Mouse (Mus musculus) CD8-positive naive resting alpha-beta T cell, adult 2 months (primary cell): ENCODE measurements around the gene D17H6S53E.

Experiments used
- DNase-seq, 2 experiments: peaks; one replicate each; pipeline ENCODE4 v3.0.0; 2022; ENCODE audit warnings: low read depth in 2 of 2, low spot score in 2 of 2

The D17H6S53E gene

GRCm38 (mm10) chr17:35126206-35126611 is at the start of gene D17H6S53E:
Gene D17H6S53E, plus strand, starts transcription at chr17:35126373.
- peak; percentile 63 to 66 for DNase-seq

GRCm38 (mm10) chr17:35076507-35077176 is 49.5 kb upstream of the D17H6S53E start, which contains the start of gene Ly6g6e:
Gene Ly6g6e, plus strand, starts transcription at chr17:35076902.
- no peak for DNase-seq

GRCm38 (mm10) chr17:35077285-35077684 is 48.9 kb upstream of the D17H6S53E start:
- DNase-seq: no peak

- no peak for DNase-seq
Observed at GRCm38 (mm10) chr17:35077786-35078233, 48.4 kb upstream of the D17H6S53E start, which contains the start of gene Ly6g6d. Gene Ly6g6d, minus strand, starts transcription at chr17:35078065.

- no peak for DNase-seq
Observed at GRCm38 (mm10) chr17:35079778-35080177, 46.4 kb upstream of the D17H6S53E start.

GRCm38 (mm10) chr17:35080248-35080647 is 45.9 kb upstream of the D17H6S53E start:
- DNase-seq: no peak

GRCm38 (mm10) chr17:35080710-35081109 is 45.5 kb upstream of the D17H6S53E start:
- no peak for DNase-seq

- DNase-seq: no peak
Observed at GRCm38 (mm10) chr17:35082841-35083576, 43.2 kb upstream of the D17H6S53E start.

- DNase-seq: no peak
Observed at GRCm38 (mm10) chr17:35083929-35084497, 42.2 kb upstream of the D17H6S53E start.

GRCm38 (mm10) chr17:35085208-35085865 is 40.8 kb upstream of the D17H6S53E start, which contains the start of gene Ly6g6f:
Gene Ly6g6f, minus strand, starts transcription at chr17:35085610.
- DNase-seq: no peak

GRCm38 (mm10) chr17:35088151-35088550 is 38.0 kb upstream of the D17H6S53E start:
- DNase-seq: peak in 1 of 2 experiments; percentile 21

- peak; percentile 85 to 92 for DNase-seq
Observed at GRCm38 (mm10) chr17:35088825-35089644, 37.1 kb upstream of the D17H6S53E start, which contains the start of gene Abhd16a. Gene Abhd16a, plus strand, starts transcription at chr17:35089263.

GRCm38 (mm10) chr17:35090166-35090932 is 35.8 kb upstream of the D17H6S53E start:
- DNase-seq: no peak

GRCm38 (mm10) chr17:35092403-35093198 is 33.6 kb upstream of the D17H6S53E start:
- DNase-seq: no peak

- no peak for DNase-seq
Observed at GRCm38 (mm10) chr17:35094475-35095365, 31.5 kb upstream of the D17H6S53E start.

GRCm38 (mm10) chr17:35096597-35096996 is 29.6 kb upstream of the D17H6S53E start:
- no peak for DNase-seq

GRCm38 (mm10) chr17:35097164-35097655 is 29.0 kb upstream of the D17H6S53E start:
- no peak for DNase-seq
